Mouse (Mus musculus) small intestine, adult 2 months (tissue): Measurements from ENCODE around the gene Oprm1.

Experiments used
- CTCF ChIP-seq: fragments of 200-500 bp; IDR thresholded peaks from 2 replicates; pipeline ENCODE4 v1.5.1; 2012; ENCODE audit warnings: low read depth, mild to moderate bottlenecking, control low read depth, inconsistent platforms, low read length, moderate library complexity, mixed read lengths; ENCODE audit not compliant: insufficient replicate concordance, insufficient read length; ENCODE audit errors: extremely low read depth
- POLR2A ChIP-seq: fragments of 200-500 bp; IDR thresholded peaks from 2 replicates; pipeline ENCODE4 v1.6.1; 2012; ENCODE audit warnings: low read depth, mild to moderate bottlenecking, control low read depth, inconsistent platforms, low read length, moderate library complexity

- no peak for TF ChIP-seq CTCF
- TF ChIP-seq POLR2A: no peak
Observed at GRCm38 (mm10) chr10:6723765-6724164, 34.5 kb upstream of the Oprm1 start.
